Comparison of ENCODE assay signal across 10 mouse cellular contexts in genomic region chr3:51157291-51157650, GRCm38 (mm10).
DNase-seq lines count a peak whose midpoint lies in the region; ATAC-seq and TF ChIP-seq lines count a peak whose summit lies in the region.
"Had no signal": no experiment of that assay in that cellular context is flagged by ENCODE, and none has a peak within 500 bp of the region (broad histone marks: within the 10 kb centered on the region; RNA-seq: fewer than 3 reads in every experiment).

No protein-coding gene starts in this region.

- intact Hi-C loops in heart, adult 2 months (cut with DNase I) = loop anchor here (5.0 kb wide), 1 partner anchor 65 kb away; the partner anchor contains the start of gene Noct
- intact Hi-C loops in heart, postnatal 25 days (cut with DNase I) = loop anchor here (10.0 kb wide), 1 partner anchor 208 kb away; no protein-coding TSS in a partner anchor

- peaks cover 3% of the 10 kb centered on the region; the same call in 1 of the 2 replicates for H3K4me1 ChIP-seq in heart, adult 2 months (ENCODE audit: control insufficient read depth, insufficient read depth, low read length)
- peaks cover 14% of the 10 kb centered on the region for H3K4me1 ChIP-seq in neural tube, embryonic 12.5 days
- H3K4me1 ChIP-seq in liver, embryonic 11.5 days (replicated peaks; ENCODE audit: control insufficient read depth, insufficient read depth, low read length) = peaks cover 23% of the 10 kb centered on the region
- peaks cover 19% of the 10 kb centered on the region for H3K4me1 ChIP-seq in neural tube, embryonic 15.5 days

- no peak overlapping the region for H3K9ac ChIP-seq in heart, adult 2 months (ENCODE audit: low read depth, low read length)
- H3K9ac ChIP-seq in neural tube, embryonic 12.5 days = no peak overlapping the region
- H3K9ac ChIP-seq in liver, embryonic 11.5 days (ENCODE audit: low read depth, low read length) = no peak overlapping the region
- no peak overlapping the region for H3K9ac ChIP-seq in neural tube, embryonic 15.5 days (replicated peaks)

- peak; percentile 58; the same call in 1 of the 2 replicates for ATAC-seq in neural tube, embryonic 12.5 days (ENCODE audit: low FRiP score, low read depth)
- ATAC-seq in liver, embryonic 11.5 days (replicated peaks; ENCODE audit: low FRiP score) = no peak; the same call in 1 of the 2 replicates
- peak; percentile 46 for ATAC-seq in neural tube, embryonic 15.5 days (ENCODE audit: low FRiP score)
- ATAC-seq: Patski had no signal

- TF ChIP-seq CTCF in heart, adult 2 months (IDR thresholded peaks at IDR 0.05) = no peak

- no peak overlapping the region for H3K4me3 ChIP-seq in heart, adult 2 months
- no peak overlapping the region for H3K4me3 ChIP-seq in neural tube, embryonic 12.5 days
- H3K4me3 ChIP-seq in liver, embryonic 11.5 days (ENCODE audit: low read depth, low read length) = no peak overlapping the region
- no peak overlapping the region for H3K4me3 ChIP-seq in neural tube, embryonic 15.5 days (replicated peaks)
- H3K4me3 ChIP-seq: left cerebral cortex, adult 2 months had no signal

- no peak for DNase-seq in heart, adult 2 months
- DNase-seq in heart, postnatal 25 days (ENCODE audit: low spot score) = no peak
- no peak for DNase-seq in neural tube, embryonic 10.5 days (ENCODE audit: extremely low spot score, low spot score)
- no peak for DNase-seq in liver, embryonic 11.5 days (ENCODE audit: low spot score)
- DNase-seq in adrenal gland, postnatal 14 days = no peak
- DNase-seq in right cerebral cortex, postnatal 36 days (ENCODE audit: low spot score in 2 of 2) = no peak

- no peaks in the 10 kb centered on the region for H3K9me3 ChIP-seq in neural tube, embryonic 12.5 days
- H3K9me3 ChIP-seq in liver, embryonic 11.5 days (ENCODE audit: control insufficient read depth, low read length) = no peaks in the 10 kb centered on the region
- H3K9me3 ChIP-seq in neural tube, embryonic 15.5 days (replicated peaks) = no peaks in the 10 kb centered on the region

- TF ChIP-seq POLR2A in heart, adult 2 months (IDR thresholded peaks at IDR 0.05; ENCODE audit: insufficient read depth, low read depth, low read length) = no peak

- 0 out of 2 replicates have a peak overlapping the region, but pooled peaks have one; percentile 9 for H3K4me2 ChIP-seq in neural tube, embryonic 12.5 days (replicated peaks)
- H3K4me2 ChIP-seq in liver, embryonic 11.5 days = peak overlapping the region; percentile 61
- H3K4me2 ChIP-seq in neural tube, embryonic 15.5 days = peak overlapping the region; percentile 5; the same call in 1 of the 2 replicates

- no peaks in the 10 kb centered on the region for H3K27me3 ChIP-seq in heart, adult 2 months (ENCODE audit: control insufficient read depth, insufficient read depth, low read length)
- no peaks in the 10 kb centered on the region for H3K27me3 ChIP-seq in neural tube, embryonic 12.5 days (replicated peaks)
- no peaks in the 10 kb centered on the region for H3K27me3 ChIP-seq in liver, embryonic 11.5 days (replicated peaks; ENCODE audit: control insufficient read depth, insufficient read depth, low read length)
- H3K27me3 ChIP-seq in neural tube, embryonic 15.5 days (replicated peaks) = no peaks in the 10 kb centered on the region
- H3K27me3 ChIP-seq: Patski had no signal

- H3K79me2 ChIP-seq in heart, adult 2 months (replicated peaks; ENCODE audit: control insufficient read depth, insufficient read depth, low read length) = no peaks in the 10 kb centered on the region

- no peaks in the 10 kb centered on the region for H3K36me3 ChIP-seq in heart, adult 2 months (ENCODE audit: control insufficient read depth, insufficient read depth, low read length)
- H3K36me3 ChIP-seq in neural tube, embryonic 12.5 days = no peaks in the 10 kb centered on the region
- H3K36me3 ChIP-seq in liver, embryonic 11.5 days (ENCODE audit: control insufficient read depth, insufficient read depth, low read length) = no peaks in the 10 kb centered on the region
- no peaks in the 10 kb centered on the region for H3K36me3 ChIP-seq in neural tube, embryonic 15.5 days

- WGBS in heart, adult 2 months = 27% methylated on average over 4 of the region's 4 CpGs
- 18% methylated on average over 4 of the region's 4 CpGs for WGBS in neural tube, embryonic 12.5 days
- 20% methylated on average over 4 of the region's 4 CpGs for WGBS in liver, embryonic 11.5 days
- WGBS in neural tube, embryonic 15.5 days = 17% methylated on average over 4 of the region's 4 CpGs

- H3K27ac ChIP-seq in heart, adult 2 months = peak overlapping the region; percentile 48; the same call in 1 of the 2 replicates
- H3K27ac ChIP-seq in neural tube, embryonic 12.5 days = no peak overlapping the region
- H3K27ac ChIP-seq in liver, embryonic 11.5 days (ENCODE audit: low read depth, low read length) = peak overlapping the region; percentile 72; the same call in 1 of the 2 replicates
- peak overlapping the region; percentile 72 for H3K27ac ChIP-seq in neural tube, embryonic 15.5 days (replicated peaks)

- TF ChIP-seq EP300 in heart, adult 2 months (IDR thresholded peaks at IDR 0.05; ENCODE audit: insufficient read depth, low read depth, low read length) = no peak

Comparison
In these comparisons a context has a peak if more than half of its experiments do, and no peak if none do; other contexts are left out.
1. H3K4me2 ChIP-seq: peak in every context shown above with its lines; median percentile 61 in liver, embryonic 11.5 days; 9 in neural tube, embryonic 12.5 days; 5 in neural tube, embryonic 15.5 days.